Mouse (Mus musculus): ENCODE measurements around the gene Gm21915. TPM values are rescaled to one million over a fixed set of nuclear protein-coding genes. Genes with fewer than 3 reads are reported as not detected.

Gm21915 gene
- total RNA-seq, 2 experiments from 2014 or later, result not detected

GRCm38 (mm10) chr9:40666190-40666803 lies 4.1 kb upstream of the Gm21915 start:
- DNase-seq (ENCODE audit: low spot score in 2 of 2), result no peak

- no peak for DNase-seq (ENCODE audit: low spot score in 2 of 2)
Measured at GRCm38 (mm10) chr9:40671323-40671930, 1.0 kb downstream of the Gm21915 start.

- no peak for DNase-seq (ENCODE audit: low spot score in 2 of 2)
Measured at GRCm38 (mm10) chr9:40675203-40675958, 5.0 kb downstream of the Gm21915 start.

DNA sequence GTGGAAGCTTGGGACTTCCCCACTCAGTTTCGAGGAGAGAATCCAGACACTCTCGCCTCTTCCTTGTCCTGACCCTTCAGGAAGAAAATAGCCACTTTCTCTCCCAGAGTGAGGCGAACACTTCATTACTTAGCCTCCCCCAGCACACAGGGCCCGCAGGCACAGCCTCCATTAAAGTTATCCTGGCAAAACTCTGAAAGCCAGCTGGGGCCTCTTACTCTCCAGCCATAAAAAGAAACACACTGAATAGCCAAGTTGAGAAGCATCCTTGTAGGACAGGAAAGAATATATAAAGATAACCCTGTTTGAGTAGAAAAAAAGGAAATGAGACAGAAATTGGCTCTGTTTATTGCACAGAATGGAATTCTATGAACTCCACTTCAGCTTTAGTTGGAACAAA lies 8.2 kb downstream of the Gm21915 start:
- no peak for DNase-seq (ENCODE audit: low spot score in 2 of 2)

DNA sequence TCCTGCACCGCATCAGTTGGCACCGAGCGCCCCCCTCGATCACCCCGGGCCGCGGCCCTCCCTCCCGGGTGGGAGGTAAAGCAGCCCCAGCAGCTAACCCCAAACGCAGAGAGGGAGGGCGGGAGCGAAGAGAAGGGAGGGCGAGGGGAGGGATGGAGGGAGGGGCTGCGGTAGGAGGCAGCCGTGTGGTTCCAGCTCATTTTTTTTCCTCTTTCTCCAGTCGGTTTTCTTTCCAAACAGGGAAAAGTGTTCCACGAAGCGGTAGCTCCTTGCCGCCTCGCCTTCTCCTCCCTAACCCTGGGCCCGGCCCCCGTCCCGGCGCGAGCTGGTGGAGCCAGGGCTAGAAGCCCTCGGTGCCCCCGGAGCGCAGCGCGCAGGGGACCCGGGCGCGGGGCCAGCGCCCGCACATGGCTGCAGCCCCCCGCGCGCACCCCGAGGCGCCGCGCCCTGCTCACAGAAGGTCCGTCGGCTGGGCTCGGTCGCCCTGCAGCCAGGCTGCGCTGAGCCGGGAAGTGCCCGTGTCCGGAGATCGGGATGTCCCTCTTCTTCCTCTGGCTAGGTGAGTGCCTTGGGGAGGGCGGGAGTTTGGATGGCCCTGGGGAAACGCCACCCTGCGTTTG lies 15.5 kb downstream of the Gm21915 start, which contains the start of gene Clmp:
Gene Clmp (plus strand): TSS at position 162 of the 620 bp plus-strand sequence.
- no peak for DNase-seq (ENCODE audit: low spot score in 2 of 2)

DNA sequence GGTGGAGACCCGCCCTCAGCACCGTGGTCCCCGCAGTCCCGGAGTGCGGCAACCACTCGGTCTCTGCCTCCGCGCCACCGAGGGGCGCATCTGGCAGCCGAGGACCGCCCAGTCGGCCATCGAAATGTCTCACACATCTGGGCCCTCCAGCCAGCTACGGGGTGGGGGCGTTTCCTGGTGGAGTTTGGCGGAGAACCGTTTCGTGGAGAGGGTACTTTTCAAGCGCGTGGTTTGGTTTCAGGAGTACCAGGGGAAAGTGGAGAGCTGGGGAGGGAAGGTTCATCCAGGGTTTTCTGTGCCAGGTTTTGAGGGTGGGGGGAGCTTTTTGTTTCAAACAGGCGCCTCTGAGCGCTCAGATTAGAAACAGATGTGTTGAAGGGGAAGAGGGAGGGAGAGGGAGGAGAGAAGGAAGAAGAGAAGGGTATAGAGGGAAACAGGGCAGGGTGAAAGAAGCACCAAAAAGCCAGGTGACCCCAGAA lies 16.0 kb downstream of the Gm21915 start:
- no peak for DNase-seq (ENCODE audit: low spot score in 2 of 2)

DNA sequence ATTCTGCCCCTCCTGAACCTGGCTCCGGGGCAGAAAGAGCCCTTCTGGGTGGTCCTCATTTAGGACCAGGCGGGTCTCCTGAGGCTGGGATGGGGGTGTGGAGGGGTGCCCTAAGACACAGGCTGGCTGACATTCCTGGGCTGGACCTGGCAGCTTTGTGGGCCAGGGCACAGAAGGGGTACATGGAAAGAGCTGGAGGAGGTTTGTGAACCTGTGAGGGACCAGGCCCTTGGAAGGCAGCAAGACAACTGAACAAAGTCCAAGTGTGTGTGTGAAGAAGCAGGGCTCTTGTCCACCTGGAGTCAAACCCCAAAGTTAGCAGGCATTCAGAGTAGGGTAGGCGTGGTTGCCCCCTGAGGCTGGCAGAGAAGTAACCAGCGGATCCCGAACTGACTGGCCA lies 16.6 kb downstream of the Gm21915 start:
- no peak for DNase-seq (ENCODE audit: low spot score in 2 of 2)

DNA sequence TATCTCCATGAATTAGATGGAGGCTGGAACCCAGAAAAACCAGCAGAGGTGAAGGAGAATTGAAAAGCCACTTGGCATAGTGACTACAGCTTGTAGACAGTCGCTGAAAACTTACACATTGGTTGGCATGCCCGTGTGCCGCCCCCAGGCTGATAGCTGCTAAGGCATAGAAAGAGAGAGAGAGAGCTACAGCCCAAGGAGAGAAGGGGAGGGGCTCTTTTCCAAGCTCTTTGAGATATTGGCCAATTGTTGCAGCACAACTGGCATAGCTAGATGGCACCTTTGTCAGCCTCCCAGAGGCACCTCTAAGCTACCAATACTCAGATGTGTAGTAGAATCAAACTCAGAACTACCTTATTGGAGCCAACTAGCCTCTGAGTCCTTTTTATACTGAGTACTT lies 17.1 kb downstream of the Gm21915 start:
- DNase-seq (ENCODE audit: low spot score in 2 of 2), result no peak

GRCm38 (mm10) chr9:40690511-40690910 lies 20.1 kb downstream of the Gm21915 start:
- no peak for DNase-seq (ENCODE audit: low spot score in 2 of 2)

DNA sequence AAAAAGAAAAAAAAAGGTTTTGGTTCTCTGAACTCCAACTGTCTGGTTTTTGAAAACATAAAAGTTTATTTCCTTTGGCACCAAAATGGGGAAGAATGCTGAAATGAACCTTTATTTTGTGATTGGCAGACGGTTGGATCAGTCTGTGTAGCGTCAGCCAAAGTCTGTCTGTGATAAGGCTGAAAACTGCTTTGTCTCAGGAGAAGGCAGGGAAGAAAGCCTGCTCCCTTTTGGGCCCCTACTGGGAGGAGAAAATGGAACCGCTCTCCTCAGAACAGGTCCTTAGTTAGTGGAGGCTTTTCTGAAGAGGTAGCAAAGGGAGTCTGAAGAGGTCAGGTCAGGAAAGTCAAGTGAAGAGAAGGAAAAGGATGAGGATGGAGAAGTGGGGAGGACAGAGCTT lies 22.6 kb downstream of the Gm21915 start:
- no peak for DNase-seq (ENCODE audit: low spot score in 2 of 2)

DNA sequence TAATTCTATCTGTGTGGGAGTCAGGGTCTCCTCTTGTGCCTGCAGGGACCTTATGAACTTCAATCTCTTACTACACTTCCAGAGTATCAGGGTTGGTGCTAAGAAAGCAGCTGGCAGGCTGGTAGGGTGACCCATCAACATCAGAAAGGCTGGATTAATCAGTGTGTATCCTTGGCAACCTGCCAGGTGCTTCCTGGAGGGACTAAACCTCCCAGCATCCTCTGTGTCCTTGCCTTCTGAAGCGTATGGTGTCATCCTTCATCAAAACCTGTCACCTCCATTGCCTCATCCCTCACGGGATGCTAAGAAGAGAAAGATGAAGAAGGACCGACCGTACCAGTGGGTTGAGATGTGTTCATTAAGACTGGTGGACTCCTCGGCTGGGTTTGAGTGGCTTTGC lies 23.4 kb downstream of the Gm21915 start:
- DNase-seq (ENCODE audit: low spot score in 2 of 2), result no peak

DNA sequence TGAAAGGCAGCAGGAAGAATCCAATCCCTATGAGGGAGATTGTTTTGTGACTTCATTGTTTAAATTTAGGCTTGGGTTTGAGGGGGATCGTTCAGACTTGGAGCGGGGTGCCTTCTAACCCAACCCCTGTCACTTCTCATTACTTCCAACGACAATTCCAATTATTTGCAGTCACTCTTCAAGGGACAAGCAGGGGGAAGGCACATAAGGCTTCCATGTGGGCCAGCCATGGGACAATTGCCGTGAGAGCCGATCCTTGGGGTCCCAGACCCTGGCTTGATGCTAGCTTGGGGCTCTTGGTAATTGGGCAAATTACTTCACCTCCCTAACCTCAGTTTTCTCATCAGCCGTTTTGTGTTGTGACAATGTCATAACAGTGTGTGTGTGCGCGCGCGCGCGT lies 23.9 kb downstream of the Gm21915 start:
- DNase-seq (ENCODE audit: low spot score in 2 of 2), result no peak

GRCm38 (mm10) chr9:40696086-40696485 lies 25.7 kb downstream of the Gm21915 start:
- DNase-seq (ENCODE audit: low spot score in 2 of 2), result no peak

GRCm38 (mm10) chr9:40699194-40699593 lies 28.8 kb downstream of the Gm21915 start:
- DNase-seq (ENCODE audit: low spot score in 2 of 2), result peak; percentile 28 to 70

GRCm38 (mm10) chr9:40700253-40700652 lies 29.8 kb downstream of the Gm21915 start:
- DNase-seq (ENCODE audit: low spot score in 2 of 2), result no peak

- no peak for DNase-seq (ENCODE audit: low spot score in 2 of 2)
Measured at GRCm38 (mm10) chr9:40704364-40705276, 34.2 kb downstream of the Gm21915 start.

DNA sequence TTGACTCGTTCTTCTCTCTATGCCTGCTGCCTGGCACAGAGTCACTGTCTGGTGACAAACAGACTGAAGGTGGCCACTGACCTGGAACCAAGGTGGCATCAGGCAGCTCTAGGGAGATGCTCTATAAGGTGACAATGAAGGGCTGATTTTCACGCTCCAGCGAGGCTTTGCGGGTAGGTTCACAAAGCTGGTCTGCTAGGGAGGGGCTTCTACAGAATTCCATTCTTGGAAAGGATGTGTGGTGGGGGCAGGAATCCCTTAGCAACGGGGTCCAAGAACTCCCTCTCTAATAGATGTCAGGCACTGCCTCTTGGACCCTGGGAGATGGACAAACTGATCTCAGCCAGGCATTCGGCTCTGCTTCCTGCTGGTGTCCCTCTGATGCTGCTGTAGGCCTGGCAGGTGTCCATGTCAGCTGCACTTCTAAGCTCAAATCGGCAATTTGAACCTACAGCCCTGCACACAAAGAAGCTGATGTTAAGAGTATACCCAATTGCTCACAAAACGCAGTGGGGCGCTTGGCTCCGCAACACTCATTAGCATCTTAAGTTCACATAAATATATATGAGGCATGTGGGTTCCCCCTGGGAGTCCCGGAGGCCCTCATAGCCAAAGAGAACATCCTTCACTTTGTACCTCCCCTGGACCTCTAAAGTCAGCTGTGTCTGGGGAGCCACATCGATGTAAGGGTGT lies 38.2 kb downstream of the Gm21915 start:
- no peak for DNase-seq (ENCODE audit: low spot score in 2 of 2)

GRCm38 (mm10) chr9:40709141-40709537 lies 38.7 kb downstream of the Gm21915 start:
- no peak for DNase-seq (ENCODE audit: low spot score in 2 of 2)

DNA sequence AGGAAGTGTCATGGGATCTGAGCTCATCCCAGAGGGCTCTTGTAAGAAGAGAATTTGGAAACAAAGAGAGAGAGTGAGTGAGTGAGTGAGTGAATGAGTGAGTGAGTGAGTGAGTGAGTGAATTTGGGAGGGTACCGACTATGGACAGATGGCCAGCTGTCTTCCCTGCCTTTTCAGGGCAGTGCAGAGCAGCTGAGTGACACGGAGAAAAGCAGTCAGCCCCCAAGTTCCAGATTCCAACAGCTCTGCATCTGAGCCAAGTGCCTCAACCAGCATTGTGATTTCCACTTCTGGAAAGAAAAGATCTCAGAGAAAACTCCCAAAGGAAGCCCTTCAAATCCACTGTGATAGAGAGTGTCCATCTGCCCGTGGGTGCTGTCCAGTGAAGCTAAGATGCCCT lies 39.2 kb downstream of the Gm21915 start:
- DNase-seq (ENCODE audit: low spot score in 2 of 2), result no peak

DNA sequence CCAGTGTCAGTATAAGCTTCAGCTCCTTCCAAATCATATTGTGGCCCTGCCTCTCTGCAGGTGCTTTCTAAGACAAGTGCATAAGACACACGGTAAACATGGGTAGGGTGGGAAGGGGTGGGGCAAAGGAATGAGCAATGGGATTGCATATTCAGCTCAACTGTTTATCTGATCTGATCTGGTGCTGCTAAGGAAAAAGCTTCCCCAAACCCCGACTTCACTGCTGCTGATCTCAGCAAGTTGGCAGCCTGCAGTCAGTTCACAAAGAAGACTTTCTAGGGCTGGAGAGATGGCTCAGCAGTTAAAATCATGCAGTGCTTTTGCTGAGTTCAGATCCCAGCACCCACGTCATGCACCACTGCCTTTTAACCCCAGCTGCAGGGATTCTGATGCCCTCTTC lies 39.6 kb downstream of the Gm21915 start:
- no peak for DNase-seq (ENCODE audit: low spot score in 2 of 2)
